Mouse (Mus musculus): ENCODE measurements at regions not wholly inside any gene's neighbourhood (a gene's known extent, or its start where the extent isn't known, plus 50 kb on each side); places are given as distances from the start of the nearest gene placed in this dataset.

GRCm38 (mm10) chr2:27812946-27813345 lies 73.3 kb upstream of the Col5a1 start:
- ATAC-seq (ENCODE audit: low FRiP score) (no peak), DNase-seq (ENCODE audit: low spot score) (no peak)
- Histone ChIP-seq H3K27me3 (ENCODE audit: control insufficient read depth, insufficient read depth, low read length) (no peaks in the 10 kb centered on the region), H3K27ac (ENCODE audit: low read depth, low read length) (no peak overlapping the region), H3K9ac (ENCODE audit: low read depth, low read length) (no peak overlapping the region), H3K4me2 (replicated peaks; ENCODE audit: low read depth, low read length) (no peak overlapping the region), H3K4me1 (replicated peaks; ENCODE audit: control insufficient read depth, insufficient read depth, low read length) (no peaks in the 10 kb centered on the region), H3K4me3 (ENCODE audit: low read depth, low read length) (no peak overlapping the region), H3K36me3 (ENCODE audit: control insufficient read depth, insufficient read depth, low read length) (no peaks in the 10 kb centered on the region), H3K9me3 (ENCODE audit: control insufficient read depth, low read length) (no peaks in the 10 kb centered on the region)
- 70% methylated on average over 3 of the region's 3 CpGs for whole genome bisulfite sequencing

GRCm38 (mm10) chr2:27813370-27813769 lies 72.9 kb upstream of the Col5a1 start:
- H3K9me3 ChIP-seq (ENCODE audit: control insufficient read depth, low read length) = no peaks in the 10 kb centered on the region
- H3K9ac ChIP-seq (ENCODE audit: low read depth, low read length) = no peak overlapping the region
- H3K4me1 ChIP-seq (replicated peaks; ENCODE audit: control insufficient read depth, insufficient read depth, low read length) = no peaks in the 10 kb centered on the region
- ATAC-seq (ENCODE audit: low FRiP score) = no peak
- WGBS = 57% methylated on average over 6 of the region's 6 CpGs
- H3K4me2 ChIP-seq (replicated peaks; ENCODE audit: low read depth, low read length) = no peak overlapping the region
- H3K36me3 ChIP-seq (ENCODE audit: control insufficient read depth, insufficient read depth, low read length) = no peaks in the 10 kb centered on the region
- H3K4me3 ChIP-seq (ENCODE audit: low read depth, low read length) = no peak overlapping the region
- H3K27me3 ChIP-seq (ENCODE audit: control insufficient read depth, insufficient read depth, low read length) = no peaks in the 10 kb centered on the region
- H3K27ac ChIP-seq (ENCODE audit: low read depth, low read length) = no peak overlapping the region
- peak; percentile 22 for DNase-seq (ENCODE audit: low spot score)

- H3K4me3 ChIP-seq (ENCODE audit: low read depth, low read length) = no peak overlapping the region
- no peaks in the 10 kb centered on the region for H3K27me3 ChIP-seq (ENCODE audit: control insufficient read depth, insufficient read depth, low read length)
- H3K36me3 ChIP-seq (ENCODE audit: control insufficient read depth, insufficient read depth, low read length) = no peaks in the 10 kb centered on the region
- no peaks in the 10 kb centered on the region for H3K4me1 ChIP-seq (replicated peaks; ENCODE audit: control insufficient read depth, insufficient read depth, low read length)
- WGBS = 58% methylated on average over 4 of the region's 4 CpGs
- H3K9me3 ChIP-seq (ENCODE audit: control insufficient read depth, low read length) = no peaks in the 10 kb centered on the region
- DNase-seq (ENCODE audit: low spot score) (no peak), ATAC-seq (ENCODE audit: low FRiP score) (no peak)
- no peak overlapping the region for H3K9ac ChIP-seq (ENCODE audit: low read depth, low read length)
- H3K27ac ChIP-seq (ENCODE audit: low read depth, low read length) = no peak overlapping the region
- no peak overlapping the region for H3K4me2 ChIP-seq (replicated peaks; ENCODE audit: low read depth, low read length)
Measured at GRCm38 (mm10) chr2:27818656-27819055, 67.6 kb upstream of the Col5a1 start.

- Histone ChIP-seq H3K27ac (ENCODE audit: low read depth, low read length) (no peak overlapping the region), H3K27me3 (ENCODE audit: control insufficient read depth, insufficient read depth, low read length) (no peaks in the 10 kb centered on the region), H3K4me2 (replicated peaks; ENCODE audit: low read depth, low read length) (no peak overlapping the region), H3K9me3 (ENCODE audit: control insufficient read depth, low read length) (no peaks in the 10 kb centered on the region), H3K4me3 (ENCODE audit: low read depth, low read length) (no peak overlapping the region), H3K9ac (ENCODE audit: low read depth, low read length) (no peak overlapping the region), H3K4me1 (replicated peaks; ENCODE audit: control insufficient read depth, insufficient read depth, low read length) (no peaks in the 10 kb centered on the region), H3K36me3 (ENCODE audit: control insufficient read depth, insufficient read depth, low read length) (no peaks in the 10 kb centered on the region)
- DNase-seq (ENCODE audit: low spot score) = no peak
- WGBS = 87% methylated on average over 2 of the region's 2 CpGs
- no peak for ATAC-seq (ENCODE audit: low FRiP score)
Measured at GRCm38 (mm10) chr2:27826826-27827225, 59.4 kb upstream of the Col5a1 start.

- Histone ChIP-seq H3K36me3 (ENCODE audit: control insufficient read depth, insufficient read depth, low read length) (no peaks in the 10 kb centered on the region), H3K9ac (ENCODE audit: low read depth, low read length) (no peak overlapping the region), H3K4me3 (ENCODE audit: low read depth, low read length) (no peak overlapping the region), H3K27ac (ENCODE audit: low read depth, low read length) (no peak overlapping the region), H3K4me1 (replicated peaks; ENCODE audit: control insufficient read depth, insufficient read depth, low read length) (no peaks in the 10 kb centered on the region), H3K4me2 (replicated peaks; ENCODE audit: low read depth, low read length) (no peak overlapping the region), H3K27me3 (ENCODE audit: control insufficient read depth, insufficient read depth, low read length) (no peaks in the 10 kb centered on the region), H3K9me3 (ENCODE audit: control insufficient read depth, low read length) (no peaks in the 10 kb centered on the region)
- 88% methylated on average over 5 of the region's 5 CpGs for WGBS
- no peak for DNase-seq (ENCODE audit: low spot score)
- no peak for ATAC-seq (ENCODE audit: low FRiP score)
Measured at GRCm38 (mm10) chr2:27827582-27827981, 58.6 kb upstream of the Col5a1 start.

- H3K9me3 ChIP-seq (ENCODE audit: control insufficient read depth, low read length) = no peaks in the 10 kb centered on the region
- H3K9ac ChIP-seq (ENCODE audit: low read depth, low read length) = no peak overlapping the region
- no peaks in the 10 kb centered on the region for H3K36me3 ChIP-seq (ENCODE audit: control insufficient read depth, insufficient read depth, low read length)
- WGBS = 69% methylated on average over 6 of the region's 6 CpGs
- DNase-seq (ENCODE audit: low spot score) (no peak), ATAC-seq (ENCODE audit: low FRiP score) (no peak)
- no peaks in the 10 kb centered on the region for H3K27me3 ChIP-seq (ENCODE audit: control insufficient read depth, insufficient read depth, low read length)
- H3K4me2 ChIP-seq (replicated peaks; ENCODE audit: low read depth, low read length) = no peak overlapping the region
- H3K27ac ChIP-seq (ENCODE audit: low read depth, low read length) = no peak overlapping the region
- no peaks in the 10 kb centered on the region for H3K4me1 ChIP-seq (replicated peaks; ENCODE audit: control insufficient read depth, insufficient read depth, low read length)
- H3K4me3 ChIP-seq (ENCODE audit: low read depth, low read length) = no peak overlapping the region
Measured at GRCm38 (mm10) chr2:27828237-27828636, 58.0 kb upstream of the Col5a1 start.

GRCm38 (mm10) chr2:27829551-27829950 lies 56.7 kb upstream of the Col5a1 start:
- Histone ChIP-seq H3K4me3 (ENCODE audit: low read depth, low read length) (no peak overlapping the region), H3K4me2 (replicated peaks; ENCODE audit: low read depth, low read length) (no peak overlapping the region), H3K27me3 (ENCODE audit: control insufficient read depth, insufficient read depth, low read length) (no peaks in the 10 kb centered on the region), H3K9me3 (ENCODE audit: control insufficient read depth, low read length) (no peaks in the 10 kb centered on the region), H3K36me3 (ENCODE audit: control insufficient read depth, insufficient read depth, low read length) (no peaks in the 10 kb centered on the region), H3K9ac (ENCODE audit: low read depth, low read length) (no peak overlapping the region), H3K27ac (ENCODE audit: low read depth, low read length) (no peak overlapping the region), H3K4me1 (replicated peaks; ENCODE audit: control insufficient read depth, insufficient read depth, low read length) (no peaks in the 10 kb centered on the region)
- ATAC-seq (ENCODE audit: low FRiP score) (no peak), DNase-seq (ENCODE audit: low spot score) (no peak)
- 80% methylated on average over 5 of the region's 5 CpGs for WGBS

- Histone ChIP-seq H3K4me2 (replicated peaks; ENCODE audit: low read depth, low read length) (no peak overlapping the region), H3K9ac (ENCODE audit: low read depth, low read length) (no peak overlapping the region), H3K9me3 (ENCODE audit: control insufficient read depth, low read length) (no peaks in the 10 kb centered on the region), H3K36me3 (ENCODE audit: control insufficient read depth, insufficient read depth, low read length) (no peaks in the 10 kb centered on the region), H3K27me3 (ENCODE audit: control insufficient read depth, insufficient read depth, low read length) (no peaks in the 10 kb centered on the region), H3K27ac (ENCODE audit: low read depth, low read length) (no peak overlapping the region), H3K4me3 (ENCODE audit: low read depth, low read length) (no peak overlapping the region), H3K4me1 (replicated peaks; ENCODE audit: control insufficient read depth, insufficient read depth, low read length) (peaks cover 9% of the 10 kb centered on the region)
- 91% methylated on average over 4 of the region's 4 CpGs for WGBS
- no peak for DNase-seq (ENCODE audit: low spot score)
- no peak for ATAC-seq (ENCODE audit: low FRiP score)
Measured at GRCm38 (mm10) chr2:27834971-27835370, 51.3 kb upstream of the Col5a1 start.

- H3K4me1 ChIP-seq (replicated peaks; ENCODE audit: control insufficient read depth, insufficient read depth, low read length) = peaks cover 9% of the 10 kb centered on the region
- peak overlapping the region; percentile 27; the same call in 1 of the 2 replicates for H3K27ac ChIP-seq (ENCODE audit: low read depth, low read length)
- DNase-seq (ENCODE audit: low spot score) (peak; percentile 65), ATAC-seq (ENCODE audit: low FRiP score) (peak; percentile 45; the same call in 1 of the 2 replicates)
- WGBS = 25% methylated on average over 10 of the region's 10 CpGs
- no peak overlapping the region for H3K9ac ChIP-seq (ENCODE audit: low read depth, low read length)
- no peak overlapping the region for H3K4me2 ChIP-seq (replicated peaks; ENCODE audit: low read depth, low read length)
- H3K36me3 ChIP-seq (ENCODE audit: control insufficient read depth, insufficient read depth, low read length) = no peaks in the 10 kb centered on the region
- no peak overlapping the region for H3K4me3 ChIP-seq (ENCODE audit: low read depth, low read length)
- no peaks in the 10 kb centered on the region for H3K27me3 ChIP-seq (ENCODE audit: control insufficient read depth, insufficient read depth, low read length)
- no peaks in the 10 kb centered on the region for H3K9me3 ChIP-seq (ENCODE audit: control insufficient read depth, low read length)
Measured at GRCm38 (mm10) chr2:27835758-27836460, 50.3 kb upstream of the Col5a1 start.
